Mouse (Mus musculus) embryonic fibroblast, embryonic 13.5 days (primary cell): Measurements from ENCODE around the gene Rnaseh2b. TPM values are rescaled to one million over a fixed set of nuclear protein-coding genes. Genes with fewer than 3 reads are reported as not detected.

Experiments used
- H3K27ac ChIP-seq: 2 replicates; pipeline ENCODE4 v1.5.1; 2012; ENCODE audit warnings: low read length, control low read depth, inconsistent platforms; ENCODE audit not compliant: insufficient read depth
- H3K4me1 ChIP-seq: 2 replicates; pipeline ENCODE4 v1.6.1; 2011; ENCODE audit warnings: low read length; ENCODE audit not compliant: control insufficient read depth, insufficient read depth
- H3K4me3 ChIP-seq: 2 replicates; pipeline ENCODE4 v1.5.1; 2011; ENCODE audit warnings: mild to moderate bottlenecking, control low read depth, low read length; ENCODE audit not compliant: insufficient read depth
- CTCF ChIP-seq: IDR thresholded peaks from 2 replicates; pipeline ENCODE4 v1.5.1; 2011; ENCODE audit warnings: mild to moderate bottlenecking, control low read depth, low read length, moderate library complexity, borderline replicate concordance; ENCODE audit not compliant: insufficient read depth
- POLR2A ChIP-seq: IDR thresholded peaks from 2 replicates; pipeline ENCODE4 v1.6.1; 2011; ENCODE audit warnings: low read depth, mild to moderate bottlenecking, control low read depth, low read length, moderate library complexity
- polyA plus RNA-seq: library from polyadenylated mRNA; stranded (reverse); fragments of >200 nt; gene quantifications from 2 replicates; pipeline ENCODE4 v1.2.4, GENCODE M21; 2011; ENCODE audit warnings: low read depth; ENCODE audit not compliant: missing spikeins, insufficient read length

The Rnaseh2b gene
- polyA plus RNA-seq, 1 experiment, result 35.2 TPM

DNA sequence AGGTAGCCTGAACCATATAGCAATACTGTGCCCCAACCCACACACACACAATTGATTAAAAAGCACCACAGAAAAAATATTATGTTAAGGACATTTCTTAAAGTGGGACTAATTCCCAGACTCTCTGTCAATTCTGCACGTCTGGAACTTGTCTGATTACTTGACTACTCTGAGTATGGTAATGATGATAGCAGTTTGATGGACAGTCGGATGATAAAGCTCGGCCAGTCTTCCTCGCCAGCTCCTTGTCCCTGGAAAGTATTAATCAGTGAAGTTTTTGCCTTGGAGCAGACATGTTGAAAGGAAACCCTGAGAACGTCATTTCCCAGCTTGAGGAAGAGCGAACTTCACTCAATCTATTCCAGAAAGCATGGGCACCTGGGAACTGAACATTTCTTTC is 34.3 kb upstream of the Rnaseh2b start:
- no peak overlapping the region for H3K4me3 ChIP-seq
- no peak for TF ChIP-seq CTCF
- TF ChIP-seq POLR2A, result no peak
- H3K27ac ChIP-seq, result no peak overlapping the region
- no peaks in the 10 kb centered on the region for H3K4me1 ChIP-seq

DNA sequence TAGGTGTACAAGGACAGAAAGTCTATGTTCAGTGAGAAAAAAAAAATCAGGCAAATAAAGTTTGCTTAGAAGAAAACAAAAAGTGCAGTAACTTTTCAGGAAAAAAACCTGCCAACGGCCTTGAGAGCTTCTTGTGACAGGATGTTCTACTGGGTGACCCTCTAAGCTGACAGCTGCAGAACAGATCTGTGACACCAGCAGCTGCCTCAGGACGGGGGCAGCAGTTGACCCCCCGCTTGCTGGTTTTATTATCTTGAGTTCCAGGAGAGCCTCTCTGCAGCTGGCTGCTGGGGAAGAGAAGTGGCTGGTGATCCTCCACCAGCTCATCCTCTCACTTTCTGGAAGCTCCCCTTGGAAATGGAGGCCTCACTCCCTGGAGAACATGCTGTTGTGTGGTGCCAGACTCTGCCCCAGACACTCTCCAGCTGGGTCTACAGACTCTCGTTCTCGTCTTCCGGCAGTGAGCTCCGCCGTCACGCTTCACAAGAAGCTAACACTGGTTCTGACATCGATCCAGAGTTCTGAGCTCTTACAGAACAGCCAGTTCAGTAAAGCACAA is 33.3 kb upstream of the Rnaseh2b start:
- no peaks in the 10 kb centered on the region for H3K4me1 ChIP-seq
- TF ChIP-seq CTCF, result no peak
- no peak for TF ChIP-seq POLR2A
- no peak overlapping the region for H3K27ac ChIP-seq
- no peak overlapping the region for H3K4me3 ChIP-seq

GRCm38 (mm10) chr14:62270698-62271396 is 21.5 kb upstream of the Rnaseh2b start:
- TF ChIP-seq POLR2A, result no peak
- H3K27ac ChIP-seq, result no peak overlapping the region
- H3K4me1 ChIP-seq, result no peaks in the 10 kb centered on the region
- no peak overlapping the region for H3K4me3 ChIP-seq

- H3K27ac ChIP-seq, result peak overlapping the region; percentile 8; the same call in 1 of the 2 replicates
- no peak for TF ChIP-seq CTCF
- no peak for TF ChIP-seq POLR2A
- no peak overlapping the region for H3K4me3 ChIP-seq
- H3K4me1 ChIP-seq, result no peaks in the 10 kb centered on the region
Measured at GRCm38 (mm10) chr14:62273604-62274003, 18.8 kb upstream of the Rnaseh2b start.

DNA sequence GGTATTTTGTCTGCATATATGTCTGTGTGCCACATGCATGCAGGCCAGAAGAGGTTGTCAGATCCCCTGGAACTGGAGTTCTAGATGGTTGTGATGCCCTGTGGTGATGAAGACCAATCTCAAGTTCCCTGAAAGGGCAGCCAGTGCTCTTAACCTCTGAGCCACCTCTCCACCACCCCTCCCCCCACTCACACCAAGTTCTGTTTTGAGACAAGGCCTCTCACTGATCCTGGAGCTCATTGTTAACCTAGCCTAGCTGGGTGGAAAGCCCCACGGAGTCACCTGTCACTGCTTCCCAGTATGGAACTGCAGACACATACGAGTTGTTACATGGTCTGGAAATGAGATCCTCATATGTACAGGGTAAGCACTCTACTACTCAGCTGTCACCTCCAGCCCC is 9.4 kb upstream of the Rnaseh2b start:
- no peaks in the 10 kb centered on the region for H3K4me1 ChIP-seq
- no peak overlapping the region for H3K4me3 ChIP-seq
- H3K27ac ChIP-seq, result no peak overlapping the region
- TF ChIP-seq CTCF, result no peak
- no peak for TF ChIP-seq POLR2A

- TF ChIP-seq CTCF, result no peak
- TF ChIP-seq POLR2A, result no peak
- Histone ChIP-seq H3K4me1 (no peaks in the 10 kb centered on the region), H3K27ac (no peak overlapping the region), H3K4me3 (no peak overlapping the region)
Measured at GRCm38 (mm10) chr14:62288731-62289130, 3.7 kb upstream of the Rnaseh2b start.

DNA sequence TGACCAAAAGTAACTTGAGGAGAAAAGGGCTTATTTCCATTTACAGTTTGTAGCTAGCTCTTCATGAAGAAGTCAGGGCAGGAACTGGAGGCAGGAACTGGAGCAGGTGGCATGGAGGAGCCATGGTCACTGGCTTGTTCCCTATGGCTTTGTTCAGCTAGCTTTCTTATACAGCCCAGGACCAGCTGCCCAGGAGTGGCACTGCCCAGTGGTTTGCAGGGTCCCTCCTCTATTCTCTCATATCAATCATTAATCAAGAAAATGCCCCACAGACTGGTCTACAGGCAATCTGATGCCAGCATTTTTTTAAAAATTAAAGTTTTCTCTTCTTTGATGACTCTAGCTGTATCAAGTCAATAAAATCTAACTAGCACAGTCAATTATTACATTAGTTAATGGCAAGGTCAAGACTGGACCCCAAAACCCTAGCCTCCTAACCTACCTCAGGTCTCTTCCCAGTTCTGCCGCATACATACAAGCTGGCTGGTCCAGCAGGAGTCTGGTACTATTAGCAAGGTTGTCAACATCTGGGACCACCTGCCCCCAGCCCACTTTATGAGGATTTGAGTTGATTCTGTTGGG is 892 bp upstream of the Rnaseh2b start:
- no peak overlapping the region for H3K27ac ChIP-seq
- H3K4me3 ChIP-seq, result no peak overlapping the region
- no peaks in the 10 kb centered on the region for H3K4me1 ChIP-seq
- TF ChIP-seq CTCF, result no peak
- no peak for TF ChIP-seq POLR2A

DNA sequence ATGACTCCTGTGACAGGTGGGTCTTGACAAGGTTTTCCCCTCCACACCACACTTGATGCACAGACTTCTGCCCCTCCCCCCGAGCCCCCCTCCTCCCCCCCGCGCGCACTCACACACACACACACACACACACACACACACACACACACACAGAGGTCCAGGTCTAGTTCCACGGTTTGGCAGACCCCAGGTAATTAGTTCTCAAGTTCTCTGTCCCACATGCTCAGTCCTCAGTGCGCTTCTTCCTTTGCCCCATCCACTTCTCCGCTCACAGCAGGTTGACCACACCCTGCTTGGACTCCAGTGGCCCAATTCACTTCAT is 262 bp upstream of the Rnaseh2b start:
- no peak overlapping the region for H3K4me3 ChIP-seq
- H3K4me1 ChIP-seq, result no peaks in the 10 kb centered on the region

GRCm38 (mm10) chr14:62298808-62299207 is 6.4 kb downstream of the Rnaseh2b start:
- Histone ChIP-seq H3K4me1 (peaks cover 4% of the 10 kb centered on the region; the same call in 1 of the 2 replicates), H3K27ac (no peak overlapping the region), H3K4me3 (no peak overlapping the region)
- TF ChIP-seq CTCF (no peak), POLR2A (no peak)

More for the DNA sequence above, 262 bp upstream of the Rnaseh2b start:
- H3K27ac ChIP-seq, result no peak overlapping the region
- TF ChIP-seq CTCF (no peak), POLR2A (no peak)

- TF ChIP-seq POLR2A (no peak), CTCF (no peak)
- Histone ChIP-seq H3K4me1 (peaks cover 4% of the 10 kb centered on the region; the same call in 1 of the 2 replicates), H3K4me3 (no peak overlapping the region), H3K27ac (no peak overlapping the region)
Measured at GRCm38 (mm10) chr14:62300031-62300430, 7.6 kb downstream of the Rnaseh2b start.
